Mouse (Mus musculus): ENCODE data around the gene Atg4b. TPM values are rescaled to one million over a fixed set of nuclear protein-coding genes. Genes with fewer than 3 reads are reported as not detected.

Atg4b gene
- polyA plus RNA-seq, 1 experiment from 2014 or later: 51.6 TPM

DNA sequence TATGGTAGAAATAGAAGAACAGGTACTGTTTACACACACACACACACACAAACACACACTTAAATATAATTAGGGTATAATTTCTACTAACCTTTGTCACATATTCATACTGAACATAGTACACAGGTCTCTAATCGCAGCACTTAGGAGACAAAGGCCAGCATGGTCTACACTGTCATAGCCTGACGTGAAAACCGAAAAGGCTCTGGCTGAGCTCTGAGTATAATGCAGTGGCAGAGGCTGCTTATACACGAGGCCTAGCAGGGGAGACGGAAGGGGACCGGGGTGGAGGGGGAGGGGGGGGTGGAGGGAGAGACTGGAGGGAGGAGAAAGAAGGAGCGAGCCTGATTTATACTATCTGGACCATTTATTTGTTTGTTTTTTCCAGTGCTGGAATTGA, 29.7 kb upstream of the Atg4b start:
- no peaks in the 10 kb centered on the region for H3K27me3 ChIP-seq (ENCODE audit: insufficient read depth, low read length)
- 70% methylated on average over 7 of the region's 7 CpGs for whole genome bisulfite sequencing (ENCODE audit: insufficient replicate concordance)
- H3K4me1 ChIP-seq (ENCODE audit: insufficient read depth): no peaks in the 10 kb centered on the region
- DNase-seq: no peak
- no peaks in the 10 kb centered on the region for H3K9me3 ChIP-seq (ENCODE audit: low read length)
- no peak for TF ChIP-seq CTCF (IDR thresholded peaks at IDR 0.05; ENCODE audit: low read depth)
- no peak for TF ChIP-seq EP300 (IDR thresholded peaks at IDR 0.05; ENCODE audit: low read depth)
- ATAC-seq: no peak
- no peak overlapping the region for H3K4me3 ChIP-seq (ENCODE audit: low read depth, low read length)
- peaks cover 12% of the 10 kb centered on the region; the same call in 1 of the 2 replicates for H3K36me3 ChIP-seq (replicated peaks; ENCODE audit: insufficient read depth, low read length)
- no peak overlapping the region for H3K9ac ChIP-seq (replicated peaks)
- H3K27ac ChIP-seq (ENCODE audit: low read depth): no peak overlapping the region
- H3K4me2 ChIP-seq (ENCODE audit: low read depth, low read length): no peak overlapping the region

- DNase-seq: no peak
- H3K27ac ChIP-seq (ENCODE audit: low read depth): no peak overlapping the region
- H3K36me3 ChIP-seq (replicated peaks; ENCODE audit: insufficient read depth, low read length): peaks cover 5% of the 10 kb centered on the region; the same call in 1 of the 2 replicates
- no peak overlapping the region for H3K4me2 ChIP-seq (ENCODE audit: low read depth, low read length)
- no peak overlapping the region for H3K4me3 ChIP-seq (ENCODE audit: low read depth, low read length)
- no peak overlapping the region for H3K9ac ChIP-seq (replicated peaks)
- TF ChIP-seq CTCF (IDR thresholded peaks at IDR 0.05; ENCODE audit: low read depth) (no peak), EP300 (IDR thresholded peaks at IDR 0.05; ENCODE audit: low read depth) (no peak)
- no peaks in the 10 kb centered on the region for H3K9me3 ChIP-seq (ENCODE audit: low read length)
- no peak for ATAC-seq
- no peaks in the 10 kb centered on the region for H3K4me1 ChIP-seq (ENCODE audit: insufficient read depth)
- no peaks in the 10 kb centered on the region for H3K27me3 ChIP-seq (ENCODE audit: insufficient read depth, low read length)
- 78% methylated on average over 3 of the region's 3 CpGs for WGBS (ENCODE audit: insufficient replicate concordance)
Measured at GRCm38 (mm10) chr1:93724623-93725022, 26.7 kb upstream of the Atg4b start.

DNA sequence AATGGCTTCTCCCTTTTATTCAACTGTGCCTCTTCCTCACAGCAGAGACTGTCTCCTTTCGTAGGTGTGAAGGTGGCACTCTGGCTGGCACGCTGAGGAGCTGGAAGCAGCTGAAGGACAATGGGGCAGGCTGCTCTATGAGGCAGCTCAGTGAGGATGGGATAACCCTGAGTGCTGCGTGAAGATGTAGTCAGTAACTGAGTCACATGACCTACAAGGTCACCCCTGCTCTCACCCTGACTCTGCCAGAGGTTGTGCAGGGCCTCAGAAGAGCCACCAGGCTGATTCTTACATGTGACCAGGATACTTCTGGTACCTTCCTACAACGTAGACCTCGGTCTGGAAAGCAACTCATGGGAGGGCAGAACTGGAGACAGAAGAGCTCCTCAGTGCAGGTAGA, 25.6 kb upstream of the Atg4b start:
- H3K9ac ChIP-seq (replicated peaks): no peak overlapping the region
- ATAC-seq: no peak
- H3K27ac ChIP-seq (ENCODE audit: low read depth): no peak overlapping the region
- TF ChIP-seq CTCF (IDR thresholded peaks at IDR 0.05; ENCODE audit: low read depth) (no peak), EP300 (IDR thresholded peaks at IDR 0.05; ENCODE audit: low read depth) (no peak)
- no peaks in the 10 kb centered on the region for H3K27me3 ChIP-seq (ENCODE audit: insufficient read depth, low read length)
- H3K4me2 ChIP-seq (ENCODE audit: low read depth, low read length): no peak overlapping the region
- H3K4me1 ChIP-seq (ENCODE audit: insufficient read depth): no peaks in the 10 kb centered on the region
- 81% methylated on average over 5 of the region's 5 CpGs for WGBS (ENCODE audit: insufficient replicate concordance)
- no peak overlapping the region for H3K4me3 ChIP-seq (ENCODE audit: low read depth, low read length)
- no peak for DNase-seq
- H3K36me3 ChIP-seq (replicated peaks; ENCODE audit: insufficient read depth, low read length): peaks cover 5% of the 10 kb centered on the region; the same call in 1 of the 2 replicates
- H3K9me3 ChIP-seq (ENCODE audit: low read length): no peaks in the 10 kb centered on the region

GRCm38 (mm10) chr1:93726116-93726515, 25.2 kb upstream of the Atg4b start:
- H3K9ac ChIP-seq (replicated peaks): no peak overlapping the region
- H3K27me3 ChIP-seq (ENCODE audit: insufficient read depth, low read length): no peaks in the 10 kb centered on the region
- no peak for ATAC-seq
- 72% methylated on average over 3 of the region's 3 CpGs for WGBS (ENCODE audit: insufficient replicate concordance)
- DNase-seq: no peak
- no peaks in the 10 kb centered on the region for H3K4me1 ChIP-seq (ENCODE audit: insufficient read depth)
- H3K4me2 ChIP-seq (ENCODE audit: low read depth, low read length): no peak overlapping the region
- no peak for TF ChIP-seq EP300 (IDR thresholded peaks at IDR 0.05; ENCODE audit: low read depth)
- TF ChIP-seq CTCF (IDR thresholded peaks at IDR 0.05; ENCODE audit: low read depth): peak; percentile 32; the same call in 1 of the 2 replicates
- no peak overlapping the region for H3K27ac ChIP-seq (ENCODE audit: low read depth)
- peaks cover 5% of the 10 kb centered on the region; the same call in 1 of the 2 replicates for H3K36me3 ChIP-seq (replicated peaks; ENCODE audit: insufficient read depth, low read length)
- no peaks in the 10 kb centered on the region for H3K9me3 ChIP-seq (ENCODE audit: low read length)
- H3K4me3 ChIP-seq (ENCODE audit: low read depth, low read length): no peak overlapping the region

DNA sequence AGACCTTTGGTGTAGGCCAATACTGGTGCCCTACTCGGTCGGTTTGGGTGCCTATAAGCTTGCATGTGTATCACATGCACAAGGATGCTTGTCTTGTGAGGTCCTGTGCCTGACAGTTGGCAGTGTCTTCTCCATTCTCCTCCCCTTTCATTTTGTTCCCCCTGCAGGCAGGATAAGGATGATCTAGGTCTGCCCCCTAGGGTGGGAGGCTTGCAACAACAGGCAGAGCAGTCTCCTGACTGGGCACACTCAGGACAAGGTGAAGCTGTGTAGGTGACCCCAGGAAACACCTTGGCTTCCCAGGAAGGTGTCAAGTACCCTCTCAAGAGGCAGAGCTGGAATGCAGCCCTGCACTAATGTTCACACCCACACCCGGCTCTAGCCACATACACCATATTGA, 24.3 kb upstream of the Atg4b start:
- ATAC-seq (peak; percentile 75), DNase-seq (peak; percentile 71)
- Histone ChIP-seq H3K9me3 (ENCODE audit: low read length) (no peaks in the 10 kb centered on the region), H3K9ac (replicated peaks) (no peak overlapping the region), H3K27me3 (ENCODE audit: insufficient read depth, low read length) (no peaks in the 10 kb centered on the region), H3K4me2 (ENCODE audit: low read depth, low read length) (no peak overlapping the region), H3K4me1 (ENCODE audit: insufficient read depth) (no peaks in the 10 kb centered on the region), H3K4me3 (ENCODE audit: low read depth, low read length) (no peak overlapping the region), H3K36me3 (replicated peaks; ENCODE audit: insufficient read depth, low read length) (peaks cover 5% of the 10 kb centered on the region; the same call in 1 of the 2 replicates), H3K27ac (ENCODE audit: low read depth) (no peak overlapping the region)
- TF ChIP-seq CTCF (IDR thresholded peaks at IDR 0.05; ENCODE audit: low read depth) (peak; percentile 93), EP300 (IDR thresholded peaks at IDR 0.05; ENCODE audit: low read depth) (no peak)
- 47% methylated on average over 3 of the region's 3 CpGs for WGBS (ENCODE audit: insufficient replicate concordance)

DNA sequence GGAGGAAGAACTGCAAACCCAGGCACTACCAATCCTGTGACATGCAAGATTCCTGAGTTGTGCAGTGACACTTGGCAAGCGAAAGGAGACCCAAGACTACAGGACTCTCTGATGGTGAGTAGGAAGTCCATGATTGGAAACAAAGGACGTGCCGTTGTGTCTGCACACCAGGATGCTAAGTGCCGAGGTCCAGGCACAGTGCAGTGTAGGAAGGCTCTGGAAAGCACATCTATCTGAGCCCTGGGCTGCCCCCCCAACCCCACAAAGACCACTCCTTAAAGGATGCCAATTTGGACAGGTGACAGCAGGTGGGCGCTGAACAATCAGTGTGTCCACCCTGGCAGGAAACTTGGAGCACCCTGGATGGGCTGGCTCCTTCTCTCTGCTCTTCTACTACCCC, 20.2 kb upstream of the Atg4b start:
- TF ChIP-seq EP300 (IDR thresholded peaks at IDR 0.05; ENCODE audit: low read depth): no peak
- no peak for TF ChIP-seq CTCF (IDR thresholded peaks at IDR 0.05; ENCODE audit: low read depth)
- ATAC-seq: no peak
- no peak overlapping the region for H3K27ac ChIP-seq (ENCODE audit: low read depth)
- no peak overlapping the region for H3K9ac ChIP-seq (replicated peaks)
- no peaks in the 10 kb centered on the region for H3K27me3 ChIP-seq (ENCODE audit: insufficient read depth, low read length)
- WGBS (ENCODE audit: insufficient replicate concordance): 77% methylated on average over 5 of the region's 5 CpGs
- no peak overlapping the region for H3K4me2 ChIP-seq (ENCODE audit: low read depth, low read length)
- no peaks in the 10 kb centered on the region for H3K4me1 ChIP-seq (ENCODE audit: insufficient read depth)
- no peak for DNase-seq
- H3K36me3 ChIP-seq (replicated peaks; ENCODE audit: insufficient read depth, low read length): no peaks in the 10 kb centered on the region
- no peaks in the 10 kb centered on the region for H3K9me3 ChIP-seq (ENCODE audit: low read length)
- H3K4me3 ChIP-seq (ENCODE audit: low read depth, low read length): no peak overlapping the region

DNA sequence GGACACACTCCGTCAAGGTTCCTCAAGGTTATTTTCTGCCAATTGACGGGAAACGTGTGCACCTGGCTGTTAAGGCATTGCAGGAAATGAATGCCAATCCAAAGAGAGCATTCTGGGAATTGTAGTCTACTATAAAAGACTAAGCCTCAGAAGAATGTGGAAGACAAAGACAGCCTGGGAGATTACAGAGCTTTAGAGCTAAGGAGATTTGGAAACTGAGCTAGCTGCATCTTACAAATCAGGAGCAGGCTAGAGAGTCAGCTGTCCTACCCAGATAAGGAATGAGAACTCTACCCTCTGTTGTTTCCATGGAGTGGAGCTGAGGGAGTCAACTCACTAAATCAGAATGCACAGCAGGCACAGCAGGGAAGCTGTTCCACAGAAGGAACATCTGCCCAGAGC, 19.4 kb upstream of the Atg4b start:
- ATAC-seq (no peak), DNase-seq (no peak)
- H3K4me2 ChIP-seq (ENCODE audit: low read depth, low read length): no peak overlapping the region
- H3K27me3 ChIP-seq (ENCODE audit: insufficient read depth, low read length): no peaks in the 10 kb centered on the region
- H3K9me3 ChIP-seq (ENCODE audit: low read length): no peaks in the 10 kb centered on the region
- no peak overlapping the region for H3K27ac ChIP-seq (ENCODE audit: low read depth)
- H3K4me3 ChIP-seq (ENCODE audit: low read depth, low read length): no peak overlapping the region
- TF ChIP-seq CTCF (IDR thresholded peaks at IDR 0.05; ENCODE audit: low read depth) (no peak), EP300 (IDR thresholded peaks at IDR 0.05; ENCODE audit: low read depth) (no peak)
- no peaks in the 10 kb centered on the region for H3K4me1 ChIP-seq (ENCODE audit: insufficient read depth)
- no peaks in the 10 kb centered on the region for H3K36me3 ChIP-seq (replicated peaks; ENCODE audit: insufficient read depth, low read length)
- 68% methylated on average over 3 of the region's 3 CpGs for WGBS (ENCODE audit: insufficient replicate concordance)
- H3K9ac ChIP-seq (replicated peaks): no peak overlapping the region
